Mouse (Mus musculus): ENCODE measurements around the gene Ttc27. TPM values are rescaled to one million over a fixed set of nuclear protein-coding genes. Genes with fewer than 3 reads are reported as not detected.
"Not testable (repeated sequence)": the region's sequence is repeated elsewhere in the genome, so short reads cannot be mapped to it uniquely, and the experiment has no call there.

Ttc27 gene
- 10 to 100 TPM; 20.8 to 25.8 TPM for total RNA-seq (2021)
- long read RNA-seq, transcript Ttc27-201 (20 exons, 2,838 nt): major isoform, 7 of 12 reads
- long read RNA-seq, partial matches to known transcripts: 1 of 12 reads
- long read RNA-seq, other reads (novel, unspliced or antisense): 4 of 12 reads

GRCm38 (mm10) chr17:74717618-74718151 is at the start of gene Ttc27:
Ttc27 (plus strand) TSS chr17:74717732.
- peak; percentile 92 to 98 for DNase-seq (ENCODE audit: low spot score in 2 of 2)

GRCm38 (mm10) chr17:74668010-74668409 is 49.5 kb upstream of the Ttc27 start:
- no peak for DNase-seq (ENCODE audit: low spot score in 2 of 2)

GRCm38 (mm10) chr17:74670031-74670430 is 47.5 kb upstream of the Ttc27 start:
- no peak for DNase-seq (ENCODE audit: low spot score in 2 of 2)

GRCm38 (mm10) chr17:74672446-74672845 is 45.1 kb upstream of the Ttc27 start:
- peak in 1 of 2 experiments; percentile 24 for DNase-seq (ENCODE audit: low spot score in 2 of 2)

- DNase-seq (ENCODE audit: low spot score in 2 of 2): peak in 1 of 2 experiments; percentile 61
Observed at GRCm38 (mm10) chr17:74673251-74673650, 44.3 kb upstream of the Ttc27 start.

GRCm38 (mm10) chr17:74678061-74678460 is 39.5 kb upstream of the Ttc27 start:
- DNase-seq (ENCODE audit: low spot score in 2 of 2): no peak

- DNase-seq (ENCODE audit: low spot score in 2 of 2): no peak
Observed at GRCm38 (mm10) chr17:74684927-74685326, 32.6 kb upstream of the Ttc27 start.

GRCm38 (mm10) chr17:74688555-74688954 is 29.0 kb upstream of the Ttc27 start:
- DNase-seq (ENCODE audit: low spot score in 2 of 2): no peak

- no peak for DNase-seq (ENCODE audit: low spot score in 2 of 2)
Observed at GRCm38 (mm10) chr17:74689406-74689805, 28.1 kb upstream of the Ttc27 start.

GRCm38 (mm10) chr17:74701661-74702060 is 15.9 kb upstream of the Ttc27 start:
- not testable (repeated sequence) for DNase-seq (ENCODE audit: low spot score in 2 of 2)

GRCm38 (mm10) chr17:74705480-74705879 is 12.1 kb upstream of the Ttc27 start:
- DNase-seq (ENCODE audit: low spot score in 2 of 2): no peak

- no peak for DNase-seq (ENCODE audit: low spot score in 2 of 2)
Observed at GRCm38 (mm10) chr17:74706593-74706992, 10.9 kb upstream of the Ttc27 start.

GRCm38 (mm10) chr17:74707637-74708152 is 9.8 kb upstream of the Ttc27 start:
- DNase-seq (ENCODE audit: low spot score in 2 of 2): no peak

GRCm38 (mm10) chr17:74710731-74711130 is 6.8 kb upstream of the Ttc27 start:
- DNase-seq (ENCODE audit: low spot score in 2 of 2): no peak

GRCm38 (mm10) chr17:74711627-74712026 is 5.9 kb upstream of the Ttc27 start:
- DNase-seq (ENCODE audit: low spot score in 2 of 2): no peak

- DNase-seq (ENCODE audit: low spot score in 2 of 2): no peak
Observed at GRCm38 (mm10) chr17:74715128-74715527, 2.4 kb upstream of the Ttc27 start.

- no peak for DNase-seq (ENCODE audit: low spot score in 2 of 2)
Observed at GRCm38 (mm10) chr17:74715724-74716123, 1.8 kb upstream of the Ttc27 start.

GRCm38 (mm10) chr17:74716643-74717042 is 889 bp upstream of the Ttc27 start:
- DNase-seq (ENCODE audit: low spot score in 2 of 2): no peak

- DNase-seq (ENCODE audit: low spot score in 2 of 2): no peak
Observed at GRCm38 (mm10) chr17:74717091-74717617, 378 bp upstream of the Ttc27 start.

GRCm38 (mm10) chr17:74732872-74733271 is 15.3 kb downstream of the Ttc27 start:
- no peak for DNase-seq (ENCODE audit: low spot score in 2 of 2)

GRCm38 (mm10) chr17:74735392-74735791 is 17.9 kb downstream of the Ttc27 start:
- DNase-seq (ENCODE audit: low spot score in 2 of 2): no peak

GRCm38 (mm10) chr17:74749659-74750058 is 32.1 kb downstream of the Ttc27 start:
- DNase-seq (ENCODE audit: low spot score in 2 of 2): no peak

- no peak for DNase-seq (ENCODE audit: low spot score in 2 of 2)
Observed at GRCm38 (mm10) chr17:74751026-74751425, 33.5 kb downstream of the Ttc27 start.
